Mouse (Mus musculus) stomach, embryonic 15.5 days (tissue): ENCODE results near the gene AL607142.1. TPM values are rescaled to one million over a fixed set of nuclear protein-coding genes. Genes with fewer than 3 reads are reported as not detected.
A peak's percentile ranks its signal among the peaks of the same experiment; 100 is the strongest.

ENCODE experiments used
- ATAC-seq: fragments of 200-750 bp; cut with Nextera tagmentation; 2 replicates; pipeline ENCODE4 v1.8.0; 2017; ENCODE audit warnings: low read depth, moderate number of reproducible peaks, moderate TSS enrichment; ENCODE audit not compliant: insufficient read depth, low FRiP score
- H3K27ac ChIP-seq: fragments of 300-500 bp; sonication (generic); 2 replicates; pipeline ENCODE4 v1.5.1; 2015; ENCODE audit warnings: mild to moderate bottlenecking, inconsistent platforms
- H3K27me3 ChIP-seq: fragments of 300-500 bp; sonication (generic); replicated peaks from 2 replicates; pipeline ENCODE4 v1.6.1; 2015; ENCODE audit warnings: inconsistent platforms
- H3K36me3 ChIP-seq: fragments of 300-500 bp; sonication (generic); 2 replicates; pipeline ENCODE4 v1.6.1; 2015; ENCODE audit warnings: inconsistent platforms
- H3K4me1 ChIP-seq: fragments of 300-500 bp; sonication (generic); 2 replicates; pipeline ENCODE4 v1.6.1; 2015; ENCODE audit warnings: inconsistent platforms
- H3K4me2 ChIP-seq: fragments of 300-500 bp; sonication (generic); 2 replicates; pipeline ENCODE4 v1.6.1; 2015; ENCODE audit warnings: mild to moderate bottlenecking, inconsistent platforms
- H3K4me3 ChIP-seq: fragments of 300-500 bp; sonication (generic); replicated peaks from 2 replicates; pipeline ENCODE4 v1.5.1; 2015; ENCODE audit warnings: inconsistent platforms
- H3K9ac ChIP-seq: fragments of 300-500 bp; sonication (generic); 2 replicates; pipeline ENCODE4 v1.6.1; 2015; ENCODE audit warnings: inconsistent platforms
- H3K9me3 ChIP-seq: fragments of 300-500 bp; sonication (generic); 2 replicates; pipeline ENCODE4 v1.6.1; 2016; ENCODE audit warnings: inconsistent platforms
- WGBS: fragments of 180-500 bp; shearing (Covaris S2); methylation state at CpG from one replicate; pipeline ENCODE4 v1.1.7; 2015; 5-methylcytosine and 5-hydroxymethylcytosine counted together
- polyA plus RNA-seq: library from polyadenylated mRNA; unstranded; fragments of >200 nt; fragmentation: Nextera tagmentation; extraction: Ambion mirVana; gene quantifications from 2 replicates; pipeline ENCODE4 v1.2.1, GENCODE M21; 2015

The AL607142.1 gene
- polyA plus RNA-seq, 1 experiment from 2014 or later: not detected

GRCm38 (mm10) chr4:120058157-120058556, 6.6 kb upstream of the AL607142.1 start:
- H3K27me3 ChIP-seq: no peaks in the 10 kb centered on the region
- no peaks in the 10 kb centered on the region for H3K4me1 ChIP-seq
- ATAC-seq: no peak
- no peak overlapping the region for H3K4me3 ChIP-seq
- H3K4me2 ChIP-seq: no peak overlapping the region
- no peak overlapping the region for H3K9ac ChIP-seq
- H3K27ac ChIP-seq: no peak overlapping the region
- no peaks in the 10 kb centered on the region for H3K9me3 ChIP-seq
- no peaks in the 10 kb centered on the region for H3K36me3 ChIP-seq
- WGBS: 89% methylated on average over 3 of the region's 3 CpGs

GRCm38 (mm10) chr4:120058794-120059193, 6.0 kb upstream of the AL607142.1 start:
- WGBS: 74% methylated on average over 10 of the region's 10 CpGs
- ATAC-seq: no peak
- no peaks in the 10 kb centered on the region for H3K4me1 ChIP-seq
- H3K4me2 ChIP-seq: no peak overlapping the region
- no peaks in the 10 kb centered on the region for H3K9me3 ChIP-seq
- H3K9ac ChIP-seq: no peak overlapping the region
- H3K27me3 ChIP-seq: no peaks in the 10 kb centered on the region
- no peaks in the 10 kb centered on the region for H3K36me3 ChIP-seq
- H3K27ac ChIP-seq: no peak overlapping the region
- no peak overlapping the region for H3K4me3 ChIP-seq

- Histone ChIP-seq H3K27ac (no peak overlapping the region), H3K4me2 (no peak overlapping the region), H3K9ac (no peak overlapping the region), H3K9me3 (no peaks in the 10 kb centered on the region), H3K4me3 (no peak overlapping the region), H3K27me3 (no peaks in the 10 kb centered on the region), H3K4me1 (no peaks in the 10 kb centered on the region), H3K36me3 (no peaks in the 10 kb centered on the region)
- no peak for ATAC-seq
- WGBS: 91% methylated on average over 6 of the region's 6 CpGs
Observed at GRCm38 (mm10) chr4:120061727-120062126, 3.1 kb upstream of the AL607142.1 start.

- no peak overlapping the region for H3K27ac ChIP-seq
- no peak overlapping the region for H3K4me2 ChIP-seq
- no peak overlapping the region for H3K4me3 ChIP-seq
- H3K27me3 ChIP-seq: no peaks in the 10 kb centered on the region
- no peaks in the 10 kb centered on the region for H3K9me3 ChIP-seq
- H3K36me3 ChIP-seq: no peaks in the 10 kb centered on the region
- 65% methylated on average over 6 of the region's 6 CpGs for WGBS
- ATAC-seq: no peak
- H3K9ac ChIP-seq: no peak overlapping the region
- H3K4me1 ChIP-seq: no peaks in the 10 kb centered on the region
Observed at GRCm38 (mm10) chr4:120062198-120062597, 2.6 kb upstream of the AL607142.1 start.

GRCm38 (mm10) chr4:120062754-120063153, 2.0 kb upstream of the AL607142.1 start:
- H3K4me1 ChIP-seq: no peaks in the 10 kb centered on the region
- WGBS: 87% methylated on average over 11 of the region's 11 CpGs
- H3K9ac ChIP-seq: no peak overlapping the region
- no peak overlapping the region for H3K4me2 ChIP-seq
- H3K4me3 ChIP-seq: no peak overlapping the region
- H3K27ac ChIP-seq: no peak overlapping the region
- ATAC-seq: no peak
- no peaks in the 10 kb centered on the region for H3K36me3 ChIP-seq
- H3K27me3 ChIP-seq: no peaks in the 10 kb centered on the region
- H3K9me3 ChIP-seq: no peaks in the 10 kb centered on the region

- Histone ChIP-seq H3K4me2 (no peak overlapping the region), H3K4me1 (no peaks in the 10 kb centered on the region), H3K27me3 (no peaks in the 10 kb centered on the region), H3K9me3 (no peaks in the 10 kb centered on the region), H3K27ac (no peak overlapping the region), H3K4me3 (no peak overlapping the region), H3K9ac (no peak overlapping the region), H3K36me3 (no peaks in the 10 kb centered on the region)
- ATAC-seq: no peak
- 84% methylated on average over 20 of the region's 20 CpGs for WGBS
Observed at GRCm38 (mm10) chr4:120063353-120064124, 1.3 kb upstream of the AL607142.1 start.

- WGBS: 57% methylated on average over 9 of the region's 9 CpGs
Observed at GRCm38 (mm10) chr4:120066841-120067591, 2.2 kb downstream of the AL607142.1 start.

GRCm38 (mm10) chr4:120067592-120068235, 2.9 kb downstream of the AL607142.1 start:
- no peak for ATAC-seq
- 75% methylated on average over 8 of the region's 8 CpGs for WGBS

More at GRCm38 (mm10) chr4:120066841-120067591, 2.2 kb downstream of the AL607142.1 start:
- H3K27ac ChIP-seq: no peak overlapping the region
- H3K4me3 ChIP-seq: no peak overlapping the region
- H3K9ac ChIP-seq: no peak overlapping the region
- H3K4me2 ChIP-seq: no peak overlapping the region
- no peaks in the 10 kb centered on the region for H3K36me3 ChIP-seq
- peaks cover 2% of the 10 kb centered on the region; the same call in 1 of the 2 replicates for H3K4me1 ChIP-seq
- no peak for ATAC-seq
- no peaks in the 10 kb centered on the region for H3K9me3 ChIP-seq
- no peaks in the 10 kb centered on the region for H3K27me3 ChIP-seq

GRCm38 (mm10) chr4:120068883-120069581, 4.2 kb downstream of the AL607142.1 start:
- no peaks in the 10 kb centered on the region for H3K9me3 ChIP-seq
- no peaks in the 10 kb centered on the region for H3K27me3 ChIP-seq
- H3K4me3 ChIP-seq: no peak overlapping the region
- no peak overlapping the region for H3K27ac ChIP-seq
- peaks cover 2% of the 10 kb centered on the region; the same call in 1 of the 2 replicates for H3K4me1 ChIP-seq
- H3K9ac ChIP-seq: no peak overlapping the region
- whole genome bisulfite sequencing: 73% methylated on average over 3 of the region's 3 CpGs
- no peak for ATAC-seq
- no peaks in the 10 kb centered on the region for H3K36me3 ChIP-seq
- H3K4me2 ChIP-seq: no peak overlapping the region

More at GRCm38 (mm10) chr4:120067592-120068235, 2.9 kb downstream of the AL607142.1 start:
- Histone ChIP-seq H3K4me3 (no peak overlapping the region), H3K27ac (no peak overlapping the region), H3K4me2 (no peak overlapping the region), H3K9ac (no peak overlapping the region), H3K27me3 (no peaks in the 10 kb centered on the region), H3K4me1 (peaks cover 2% of the 10 kb centered on the region; the same call in 1 of the 2 replicates), H3K9me3 (no peaks in the 10 kb centered on the region), H3K36me3 (no peaks in the 10 kb centered on the region)

GRCm38 (mm10) chr4:120069582-120069980, 4.8 kb downstream of the AL607142.1 start:
- Histone ChIP-seq H3K4me3 (no peak overlapping the region), H3K27ac (no peak overlapping the region), H3K9me3 (no peaks in the 10 kb centered on the region), H3K4me1 (peaks cover 2% of the 10 kb centered on the region; the same call in 1 of the 2 replicates), H3K27me3 (no peaks in the 10 kb centered on the region), H3K4me2 (no peak overlapping the region), H3K9ac (no peak overlapping the region), H3K36me3 (no peaks in the 10 kb centered on the region)
- WGBS: 85% methylated on average over 3 of the region's 3 CpGs
- ATAC-seq: no peak

- H3K4me3 ChIP-seq: no peak overlapping the region
- no peak overlapping the region; the same call in 1 of the 2 replicates for H3K4me2 ChIP-seq
- peaks cover 2% of the 10 kb centered on the region; the same call in 1 of the 2 replicates for H3K4me1 ChIP-seq
- no peaks in the 10 kb centered on the region for H3K36me3 ChIP-seq
- 73% methylated on average over 3 of the region's 3 CpGs for WGBS
- ATAC-seq: no peak
- no peaks in the 10 kb centered on the region for H3K27me3 ChIP-seq
- peak overlapping the region; percentile 37; the same call in 1 of the 2 replicates for H3K27ac ChIP-seq
- H3K9me3 ChIP-seq: no peaks in the 10 kb centered on the region
- H3K9ac ChIP-seq: no peak overlapping the region
Observed at GRCm38 (mm10) chr4:120071411-120071810, 6.6 kb downstream of the AL607142.1 start.
